Mouse (Mus musculus) liver, embryonic 13.5 days (tissue): ENCODE measurements at regions not wholly inside any gene's neighbourhood (a gene's known extent, or its start where the extent isn't known, plus 50 kb on each side); places are given as distances from the start of the nearest gene placed in this dataset.

Experiments used
- ATAC-seq: fragments of 200-750 bp; cut with Nextera tagmentation; 2 replicates; pipeline ENCODE4 v1.8.0; 2017; ENCODE audit warnings: low read depth, mild to moderate bottlenecking, moderate number of reproducible peaks, moderate library complexity
- DNase-seq: peaks from one replicate; pipeline ENCODE4 v3.0.0; 2022
- H3K27ac ChIP-seq: fragments of 300-500 bp; sonication (generic); 2 replicates; pipeline ENCODE4 v1.5.1; 2015; ENCODE audit warnings: moderate library complexity, mild to moderate bottlenecking, inconsistent platforms
- H3K27me3 ChIP-seq: fragments of 300-500 bp; sonication (generic); 2 replicates; pipeline ENCODE4 v1.6.1; 2015; ENCODE audit warnings: mild to moderate bottlenecking, inconsistent platforms
- H3K36me3 ChIP-seq: fragments of 300-500 bp; sonication (generic); 2 replicates; pipeline ENCODE4 v1.6.1; 2015; ENCODE audit warnings: mild to moderate bottlenecking, inconsistent platforms
- H3K4me1 ChIP-seq: fragments of 300-500 bp; sonication (generic); replicated peaks from 2 replicates; pipeline ENCODE4 v1.6.1; 2015; ENCODE audit warnings: inconsistent platforms
- H3K4me2 ChIP-seq: fragments of 300-500 bp; sonication (generic); 2 replicates; pipeline ENCODE4 v1.6.1; 2015; ENCODE audit warnings: inconsistent platforms, mild to moderate bottlenecking, moderate library complexity
- H3K4me3 ChIP-seq: fragments of 300-500 bp; sonication (generic); replicated peaks from 2 replicates; pipeline ENCODE4 v1.5.1; 2015; ENCODE audit warnings: mild to moderate bottlenecking, inconsistent platforms
- H3K9ac ChIP-seq: fragments of 300-500 bp; sonication (generic); 2 replicates; pipeline ENCODE4 v1.6.1; 2015; ENCODE audit warnings: mild to moderate bottlenecking, inconsistent platforms
- H3K9me3 ChIP-seq: fragments of 300-500 bp; sonication (generic); replicated peaks from 2 replicates; pipeline ENCODE4 v1.6.1; 2016; ENCODE audit warnings: inconsistent platforms
- WGBS: fragments of 180-500 bp; shearing (Covaris S2); methylation state at CpG from one replicate; pipeline ENCODE4 v1.1.7; 2015; ENCODE audit not compliant: insufficient replicate concordance; 5-methylcytosine and 5-hydroxymethylcytosine counted together

- 58% methylated on average over 8 of the region's 8 CpGs for WGBS
- Histone ChIP-seq H3K4me1 (0 out of 2 replicates have a peak, but pooled peaks cover 2% of the 10 kb centered on the region), H3K9me3 (no peaks in the 10 kb centered on the region), H3K36me3 (no peaks in the 10 kb centered on the region), H3K9ac (no peak overlapping the region), H3K27me3 (no peaks in the 10 kb centered on the region; the same call in 1 of the 2 replicates), H3K4me3 (no peak overlapping the region), H3K27ac (no peak overlapping the region), H3K4me2 (no peak overlapping the region)
- ATAC-seq (no peak), DNase-seq (no peak)
These were observed 50.8 kb upstream of the Jdp2 start for GRCm38 (mm10) chr12:85548076-85548475.
